Mouse (Mus musculus) left cerebral cortex, postnatal 14 days (tissue): ENCODE results near the gene Insl3. TPM values are rescaled to one million over a fixed set of nuclear protein-coding genes. Genes with fewer than 3 reads are reported as not detected.
A peak's percentile ranks its signal among the peaks of the same experiment; 100 is the strongest.
"Not testable (repeated sequence)": the region's sequence is repeated elsewhere in the genome, so short reads cannot be mapped to it uniquely, and the experiment has no call there.

Experiments
- DNase-seq, 2 experiments: peaks; one replicate each; pipeline ENCODE4 v3.0.0; 2021 to 2022; ENCODE audit warnings: low spot score in 2 of 2, mixed read lengths in 1 of 2
- intact Hi-C: fragments of 180-260 bp; cut with DNase I; formaldehyde crosslinking; loops from one replicate; pipeline ENCODE4 v1.15.1; 2025
- total RNA-seq, 2 experiments: library from RNA; stranded (reverse); gene quantifications; 2 replicates each; pipeline ENCODE4 v1.2.3; 2021

The Insl3 gene
- total RNA-seq, 2 experiments from 2014 or later: 1.8 to 2.8 TPM

GRCm38 (mm10) chr8:71728826-71729620 is 40.0 kb downstream of the Insl3 start:
- intact Hi-C loops: no loop called here
- no peak for DNase-seq

GRCm38 (mm10) chr8:71731652-71732230 is 42.7 kb downstream of the Insl3 start:
- intact Hi-C loops: no loop called here
- peak in 1 of 2 experiments; percentile 75 for DNase-seq

GRCm38 (mm10) chr8:71738316-71738715 is 49.3 kb downstream of the Insl3 start:
- not testable (repeated sequence) for DNase-seq
- intact Hi-C loops: loop anchor here (5.0 kb wide), 1 partner anchor 456 kb away; no protein-coding TSS in a partner anchor

Other genes with a start within 250 kb of the Insl3 start
- 100 to 1,000 TPM; 225 to 230 TPM for gene Abhd8, start 225.6 kb upstream of the Insl3 start, total RNA-seq
- gene Mrpl34, start 224.3 kb upstream of the Insl3 start, total RNA-seq: 10 to 100 TPM; 75.5 to 79.8 TPM
- gene Dda1, start 220.0 kb upstream of the Insl3 start, total RNA-seq: 100 to 1,000 TPM in 1 of 2 experiments, 10 to 100 TPM in 1; 96.0 to 106 TPM
- 10 to 100 TPM; 68.7 to 74.9 TPM for gene Ano8, start 203.3 kb upstream of the Insl3 start, total RNA-seq
- 10 to 100 TPM; 29.8 to 30.8 TPM for gene Gtpbp3, start 201.1 kb upstream of the Insl3 start, total RNA-seq
- gene Plvap, start 177.5 kb upstream of the Insl3 start, total RNA-seq: 1 to 10 TPM; 6.6 to 7.6 TPM
- gene Ccdc194, start 163.5 kb upstream of the Insl3 start, total RNA-seq: not detected
- gene Bst2, start 151.8 kb upstream of the Insl3 start, total RNA-seq: 1 to 10 TPM; 2.8 to 4.2 TPM
- 10 to 100 TPM; 32.9 to 38.5 TPM for gene Mvb12a, start 146.3 kb upstream of the Insl3 start, total RNA-seq
- under 1 TPM in 1 of 2 experiments, not detected in 1; 0.22 TPM for gene Tmem221, start 130.3 kb upstream of the Insl3 start, total RNA-seq
- gene Nxnl1, start 122.6 kb upstream of the Insl3 start, total RNA-seq: under 1 TPM in 1 of 2 experiments, not detected in 1; 0.15 TPM
- 10 to 100 TPM; 82.0 to 84.3 TPM for gene Slc27a1, start 120.3 kb upstream of the Insl3 start, total RNA-seq
- gene Pgls, start 97.0 kb upstream of the Insl3 start, total RNA-seq: 10 to 100 TPM; 54.4 to 55.4 TPM
- 1 to 10 TPM; 3.3 TPM for gene Fam129c, start 91.6 kb upstream of the Insl3 start, total RNA-seq
- 10 to 100 TPM; 59.4 to 64.7 TPM for gene Colgalt1, start 78.2 kb upstream of the Insl3 start, total RNA-seq
- gene Unc13a, start 17.5 kb upstream of the Insl3 start, total RNA-seq: 100 to 1,000 TPM; 299 to 337 TPM
- gene Jak3, start 12.9 kb upstream of the Insl3 start, total RNA-seq: 1 to 10 TPM; 5.6 to 6.4 TPM
- under 1 TPM; 0.44 to 0.49 TPM for gene B3gnt3, start 12.6 kb downstream of the Insl3 start, total RNA-seq
- 100 to 1,000 TPM; 152 to 156 TPM for gene Fcho1, start 36.5 kb downstream of the Insl3 start, total RNA-seq
- gene Zfp709, start 192.8 kb downstream of the Insl3 start, total RNA-seq: 10 to 100 TPM in 1 of 2 experiments, 1 to 10 TPM in 1; 9.8 to 11.4 TPM
- 10 to 100 TPM; 11.4 to 12.9 TPM for gene Zfp882, start 219.4 kb downstream of the Insl3 start, total RNA-seq
- 10 to 100 TPM; 24.2 to 31.3 TPM for gene Zfp617, start 219.4 kb downstream of the Insl3 start, total RNA-seq